26 mouse cellular contexts compared by ENCODE assay signal in the genomic region with DNA sequence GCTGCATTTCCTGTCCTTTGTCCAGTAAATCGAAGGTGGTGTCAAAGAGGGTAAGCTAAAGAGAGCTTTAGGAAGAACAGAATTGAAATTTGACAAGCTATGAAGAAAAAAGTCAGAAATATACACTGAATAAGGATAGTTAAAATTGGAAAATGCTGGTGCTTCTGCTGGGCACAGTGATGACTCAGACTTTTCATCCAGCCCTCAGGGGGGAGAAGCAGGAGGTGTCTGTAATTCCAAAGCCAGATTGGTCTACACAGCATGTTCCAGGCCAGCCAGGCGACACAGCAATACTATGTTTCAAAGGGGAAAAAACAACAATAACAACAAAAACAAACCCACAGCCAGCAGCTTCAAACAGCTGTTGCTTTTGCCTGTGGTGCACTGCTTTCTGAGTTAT. TPM values are rescaled to one million over a fixed set of nuclear protein-coding genes. Genes with fewer than 3 reads are reported as not detected.
DNase-seq lines count a peak whose midpoint lies in the region; ATAC-seq and TF ChIP-seq lines count a peak whose summit lies in the region.
"Had no signal": no experiment of that assay in that cellular context is flagged by ENCODE, and none has a peak within 500 bp of the region (broad histone marks: within the 10 kb centered on the region; RNA-seq: fewer than 3 reads in every experiment).

No protein-coding gene starts in this region.

- DNase-seq in frontal cortex, postnatal 10 days (ENCODE audit: low spot score in 2 of 2): no peak
- no peak for DNase-seq in left cerebral cortex, adult 2 months (ENCODE audit: extremely low spot score in 1 of 2, low spot score in 2 of 2)
- DNase-seq in left cerebral cortex, postnatal 14 days (ENCODE audit: low spot score in 2 of 2): no peak
- DNase-seq in brain, adult 2 months (ENCODE audit: low read depth, low spot score): peak; percentile 64
- DNase-seq: adrenal gland, adult 8-10 months; adrenal gland, postnatal 14 days; adrenal gland, postnatal 36 days; B cell, adult 2 months; cerebellum, adult 11 months; cerebellum, adult 18-20 months; cerebellum, adult 8-10 months; cerebellum, adult 9-11 months; cerebellum, postnatal 14 days; cerebellum, postnatal 36 days; embryo, embryonic 11 days had no signal

- intact Hi-C loops in left cerebral cortex, adult 2 months (cut with DNase I): loop anchor here (10.0 kb wide), 1 partner anchor 981 kb away; the partner anchor contains the start of gene Bzw1
- intact Hi-C loops in left cerebral cortex, postnatal 14 days (cut with DNase I): no loop called here

- H3K4me3 ChIP-seq in left cerebral cortex, adult 2 months: no peak overlapping the region
- H3K4me3 ChIP-seq: embryonic facial prominence, embryonic 13.5 days; embryonic facial prominence, embryonic 15.5 days; erythroblast, embryonic 14.5 days; forebrain, embryonic 10.5 days; forebrain, embryonic 12.5 days had no signal

- 0 out of 2 replicates have a peak overlapping the region, but pooled peaks have one; percentile 11 for H3K27ac ChIP-seq in left cerebral cortex, adult 2 months
- H3K27ac ChIP-seq: embryonic facial prominence, embryonic 13.5 days; embryonic facial prominence, embryonic 15.5 days; forebrain, embryonic 10.5 days; forebrain, embryonic 12.5 days had no signal

- ATAC-seq in frontal cortex, adult (ENCODE audit: low TSS enrichment): peak; percentile 96
- ATAC-seq: activated CD4-positive, CD25-positive, alpha-beta regulatory T cell, adult 4 months; CD4-positive, CD25-positive, alpha-beta regulatory T cell, adult 4 months; forebrain, embryonic 14.5 days; forebrain, embryonic 16.5 days; Patski had no signal

- TF ChIP-seq CTCF in left cerebral cortex, adult 2 months (IDR thresholded peaks at IDR 0.05): no peak

RNA-seq across cellular contexts. Expression of gene Tyw5, which starts 6.5 kb away (rescaled TPM):
- total RNA-seq in left cerebral cortex, adult 2 months (2021): 10 to 100 TPM; 28.6 to 30.3 TPM
- 10 to 100 TPM; 19.1 to 21.4 TPM for total RNA-seq in left cerebral cortex, postnatal 14 days (2021)

RNA-seq across cellular contexts. Expression of gene Maip1, which starts 7.3 kb away (rescaled TPM):
- 10 to 100 TPM; 11.5 to 11.9 TPM for total RNA-seq in left cerebral cortex, adult 2 months (2021)
- total RNA-seq in left cerebral cortex, postnatal 14 days (2021): 10 to 100 TPM; 10.2 to 10.4 TPM

RNA-seq across cellular contexts. Expression of gene 1700066M21Rik, which starts 36.0 kb away (rescaled TPM):
- total RNA-seq in left cerebral cortex, adult 2 months (2021): 10 to 100 TPM; 21.3 to 21.8 TPM
- 10 to 100 TPM; 19.1 to 20.7 TPM for total RNA-seq in left cerebral cortex, postnatal 14 days (2021)
